Mouse (Mus musculus): ENCODE measurements around the gene Ramp1.
A peak's percentile ranks its signal among the peaks of the same experiment; 100 is the strongest.

- TF ChIP-seq TAL1 (IDR thresholded peaks at IDR 0.05; ENCODE audit: low read length) (no peak), POLR2A (IDR thresholded peaks at IDR 0.05; ENCODE audit: control insufficient read depth in 1 of 2, insufficient read depth in 1 of 2, low read depth in 1 of 2, low read length in 2 of 2, poor library complexity in 1 of 2) (no peak), CTCF (IDR thresholded peaks at IDR 0.05 in 2 of 3, conservative IDR thresholded peaks at IDR 0.05 in 1 of 3; ENCODE audit: control insufficient read depth in 1 of 3, insufficient read depth in 1 of 3, low read depth in 2 of 3, low read length in 3 of 3, poor library complexity in 1 of 3, severe bottlenecking in 1 of 3) (no peak), CHD2 (IDR thresholded peaks at IDR 0.05; ENCODE audit: low read length) (no peak), ETS1 (IDR thresholded peaks at IDR 0.05; ENCODE audit: low read depth, low read length) (peak; percentile 64), RAD21 (IDR thresholded peaks at IDR 0.05; ENCODE audit: low read depth, low read length) (no peak), MAZ (IDR thresholded peaks at IDR 0.05; ENCODE audit: low read depth, low read length) (0 out of 2 replicates have a peak, but pooled peaks have one; percentile 28)
Measured at GRCm38 (mm10) chr1:91227381-91228054, 47.9 kb downstream of the Ramp1 start.
